ENCODE assay signal across 8 mouse cellular contexts in genomic region chr8:94950046-94950445, GRCm38 (mm10). TPM values are rescaled to one million over a fixed set of nuclear protein-coding genes. Genes with fewer than 3 reads are reported as not detected.
DNase-seq lines count a peak whose midpoint lies in the region; ATAC-seq and TF ChIP-seq lines count a peak whose summit lies in the region.

No protein-coding gene starts in this region.

- no peaks in the 10 kb centered on the region for H3K36me3 ChIP-seq in hindbrain, postnatal 0 days (ENCODE audit: insufficient read depth, low read length)

- no peaks in the 10 kb centered on the region; the same call in 1 of the 2 replicates for H3K4me1 ChIP-seq in hindbrain, postnatal 0 days (ENCODE audit: insufficient read depth, low read length)

- H3K27me3 ChIP-seq in hindbrain, postnatal 0 days (ENCODE audit: insufficient read depth, low read length), result no peaks in the 10 kb centered on the region

- peak; percentile 62 for DNase-seq in T-cell, adult 2 months (ENCODE audit: low spot score)
- DNase-seq in cerebellum, adult 9-11 months, result peak; percentile 69
- peak; percentile 65 to 71 for DNase-seq in frontal cortex, postnatal 25 days (ENCODE audit: low spot score in 2 of 2)
- DNase-seq in hindbrain, postnatal 0 days (ENCODE audit: low spot score), result peak; percentile 89
- peak; percentile 67 for DNase-seq in left cerebral cortex, adult 11 months (ENCODE audit: low spot score)
- peak; percentile 88 for DNase-seq in lung, postnatal 36 days
- DNase-seq in retina, postnatal 1 day, result peak; percentile 92
- DNase-seq in thymus, postnatal 4 days, result peak; percentile 70

- peak overlapping the region; percentile 15; the same call in 1 of the 2 replicates for H3K27ac ChIP-seq in hindbrain, postnatal 0 days

- TF ChIP-seq CTCF in hindbrain, postnatal 0 days (IDR thresholded peaks at IDR 0.05; ENCODE audit: low read depth), result peak; percentile 100

- H3K4me3 ChIP-seq in hindbrain, postnatal 0 days (ENCODE audit: low read length), result no peak overlapping the region

- ATAC-seq in hindbrain, postnatal 0 days, result peak; percentile 86

- WGBS in hindbrain, postnatal 0 days, result 21% methylated on average over 4 of the region's 4 CpGs

- no peaks in the 10 kb centered on the region for H3K9me3 ChIP-seq in hindbrain, postnatal 0 days (ENCODE audit: low read length)

- H3K4me2 ChIP-seq in hindbrain, postnatal 0 days (ENCODE audit: low read depth, low read length), result no peak overlapping the region

- H3K9ac ChIP-seq in hindbrain, postnatal 0 days (replicated peaks; ENCODE audit: low read length), result no peak overlapping the region

RNA-seq across cellular contexts. Expression of gene Adgrg1, which starts 24.5 kb away (rescaled TPM):
- 236 and 284 TPM in 2 replicates for total RNA-seq in hindbrain, postnatal 0 days (2014; rRNA removed)
- 105 TPM in 2 replicates for polyA plus RNA-seq in hindbrain, postnatal 0 days (2015; fragmentation: Nextera tagmentation; extraction: Ambion mirVana)

RNA-seq across cellular contexts. Expression of gene Adgrg5, which starts 26.6 kb away (rescaled TPM):
- total RNA-seq in hindbrain, postnatal 0 days (2014; rRNA removed), result not detected in 2 replicates
- 0.11 TPM in 1 of 2 replicates, not detected in the other for polyA plus RNA-seq in hindbrain, postnatal 0 days (2015; fragmentation: Nextera tagmentation; extraction: Ambion mirVana)

RNA-seq across cellular contexts. Expression of gene Ccdc102a, which starts 32.1 kb away (rescaled TPM):
- total RNA-seq in hindbrain, postnatal 0 days (2014; rRNA removed), result 7.8 and 12.8 TPM in 2 replicates
- 5.5 and 6.1 TPM in 2 replicates for polyA plus RNA-seq in hindbrain, postnatal 0 days (2015; fragmentation: Nextera tagmentation; extraction: Ambion mirVana)
